14 mouse cellular contexts compared by ENCODE assay signal in genomic region chr15:43803342-43803741, GRCm38 (mm10).
DNase-seq lines count a peak whose midpoint lies in the region; ATAC-seq lines count a peak whose summit lies in the region.
"Had no signal": no experiment of that assay in that cellular context is flagged by ENCODE, and none has a peak within 500 bp of the region (broad histone marks: within the 10 kb centered on the region; RNA-seq: fewer than 3 reads in every experiment).

No protein-coding gene starts in this region.

- no peak for ATAC-seq in embryonic facial prominence, embryonic 14.5 days (ENCODE audit: low read depth)
- peak; percentile 85 for ATAC-seq in neural tube, embryonic 14.5 days (ENCODE audit: low read depth)
- ATAC-seq in megakaryocyte progenitor cell, adult 5-6 weeks (replicated peaks; ENCODE audit: poor library complexity) = no peak

- no peak overlapping the region for H3K27ac ChIP-seq in embryonic facial prominence, embryonic 14.5 days (replicated peaks; ENCODE audit: low read depth, low read length)
- H3K27ac ChIP-seq in embryonic facial prominence, embryonic 10.5 days (replicated peaks) = no peak overlapping the region
- no peak overlapping the region for H3K27ac ChIP-seq in neural tube, embryonic 14.5 days (ENCODE audit: low read depth, low read length)
- H3K27ac ChIP-seq: gastrocnemius, adult 2 months had no signal

- H3K9ac ChIP-seq in embryonic facial prominence, embryonic 14.5 days (ENCODE audit: low read depth, low read length) = no peak overlapping the region
- no peak overlapping the region for H3K9ac ChIP-seq in neural tube, embryonic 14.5 days (replicated peaks; ENCODE audit: low read depth, low read length)

- H3K4me3 ChIP-seq in embryonic facial prominence, embryonic 14.5 days (ENCODE audit: low read depth, low read length) = no peak overlapping the region
- no peak overlapping the region for H3K4me3 ChIP-seq in embryonic facial prominence, embryonic 10.5 days
- no peak overlapping the region for H3K4me3 ChIP-seq in neural tube, embryonic 14.5 days (ENCODE audit: low read depth, low read length)
- H3K4me3 ChIP-seq: gastrocnemius, adult 2 months had no signal

- no peaks in the 10 kb centered on the region for H3K36me3 ChIP-seq in embryonic facial prominence, embryonic 14.5 days (ENCODE audit: control insufficient read depth, insufficient read depth, low read length)
- H3K36me3 ChIP-seq in embryonic facial prominence, embryonic 10.5 days (replicated peaks) = no peaks in the 10 kb centered on the region
- no peaks in the 10 kb centered on the region for H3K36me3 ChIP-seq in neural tube, embryonic 14.5 days (ENCODE audit: control insufficient read depth, insufficient read depth, low read length)

- no peaks in the 10 kb centered on the region for H3K4me1 ChIP-seq in embryonic facial prominence, embryonic 14.5 days (ENCODE audit: control insufficient read depth, insufficient read depth, low read length)
- H3K4me1 ChIP-seq in embryonic facial prominence, embryonic 10.5 days = no peaks in the 10 kb centered on the region
- H3K4me1 ChIP-seq in neural tube, embryonic 14.5 days (ENCODE audit: control insufficient read depth, insufficient read depth, low read length) = no peaks in the 10 kb centered on the region

- WGBS in embryonic facial prominence, embryonic 14.5 days = 53% methylated on average over 4 of the region's 4 CpGs
- 72% methylated on average over 4 of the region's 4 CpGs for WGBS in embryonic facial prominence, embryonic 10.5 days
- WGBS in neural tube, embryonic 14.5 days = 13% methylated on average over 4 of the region's 4 CpGs

- no peaks in the 10 kb centered on the region for H3K9me3 ChIP-seq in embryonic facial prominence, embryonic 14.5 days (ENCODE audit: control insufficient read depth, low read length)
- no peaks in the 10 kb centered on the region for H3K9me3 ChIP-seq in embryonic facial prominence, embryonic 10.5 days
- no peaks in the 10 kb centered on the region for H3K9me3 ChIP-seq in neural tube, embryonic 14.5 days (ENCODE audit: control insufficient read depth, low read length)

- intact Hi-C loops in left cerebral cortex, postnatal 25 days (cut with DNase I) = no loop called here
- intact Hi-C loops in left cerebral cortex, postnatal 36 days (cut with DNase I) = no loop called here

- no peak overlapping the region for H3K4me2 ChIP-seq in embryonic facial prominence, embryonic 14.5 days (ENCODE audit: low read depth, low read length)
- H3K4me2 ChIP-seq in neural tube, embryonic 14.5 days (ENCODE audit: low read depth, low read length) = no peak overlapping the region
- H3K4me2 ChIP-seq: heart, embryonic 11.5 days had no signal

- H3K27me3 ChIP-seq in embryonic facial prominence, embryonic 14.5 days (replicated peaks; ENCODE audit: control insufficient read depth, insufficient read depth, low read length) = no peaks in the 10 kb centered on the region
- H3K27me3 ChIP-seq in embryonic facial prominence, embryonic 10.5 days (replicated peaks; ENCODE audit: low read depth, poor library complexity, severe bottlenecking) = no peaks in the 10 kb centered on the region
- H3K27me3 ChIP-seq in neural tube, embryonic 14.5 days (ENCODE audit: control insufficient read depth, insufficient read depth, low read length) = no peaks in the 10 kb centered on the region

- DNase-seq in embryonic facial prominence, embryonic 14.5 days (ENCODE audit: low spot score) = peak; percentile 8
- no peak for DNase-seq in embryonic facial prominence, embryonic 10.5 days (ENCODE audit: low spot score)
- DNase-seq in left cerebral cortex, postnatal 25 days (ENCODE audit: low spot score in 2 of 2) = peak; percentile 9 to 11
- DNase-seq in left cerebral cortex, postnatal 36 days (ENCODE audit: low spot score in 2 of 2) = no peak
- DNase-seq in embryo, embryonic 11.5 days (ENCODE audit: low read depth, low spot score) = peak; percentile 14
- DNase-seq in gastrocnemius, postnatal 25 days = no peak
- DNase-seq: adrenal gland, postnatal 36 days; cerebellum, adult 2 months; gastrocnemius, adult 2 months; kidney, postnatal 10 days; left cerebral cortex, postnatal 4 days had no signal

Comparison
In these comparisons a context has a peak if more than half of its experiments do, and no peak if none do; other contexts are left out.
1. DNase-seq: peak in embryonic facial prominence, embryonic 14.5 days (single experiment), left cerebral cortex, postnatal 25 days (2 of 2) and embryo, embryonic 11.5 days (single experiment); none in embryonic facial prominence, embryonic 10.5 days (single experiment), left cerebral cortex, postnatal 36 days (0 of 2) and gastrocnemius, postnatal 25 days (single experiment).